Mouse (Mus musculus) thymus, postnatal 14 days (tissue): ENCODE measurements at regions not wholly inside any gene's neighbourhood (a gene's known extent, or its start where the extent isn't known, plus 50 kb on each side); places are given as distances from the start of the nearest gene placed in this dataset.

Experiments
- DNase-seq: peaks from one replicate; pipeline ENCODE4 v3.0.0; 2021

DNA sequence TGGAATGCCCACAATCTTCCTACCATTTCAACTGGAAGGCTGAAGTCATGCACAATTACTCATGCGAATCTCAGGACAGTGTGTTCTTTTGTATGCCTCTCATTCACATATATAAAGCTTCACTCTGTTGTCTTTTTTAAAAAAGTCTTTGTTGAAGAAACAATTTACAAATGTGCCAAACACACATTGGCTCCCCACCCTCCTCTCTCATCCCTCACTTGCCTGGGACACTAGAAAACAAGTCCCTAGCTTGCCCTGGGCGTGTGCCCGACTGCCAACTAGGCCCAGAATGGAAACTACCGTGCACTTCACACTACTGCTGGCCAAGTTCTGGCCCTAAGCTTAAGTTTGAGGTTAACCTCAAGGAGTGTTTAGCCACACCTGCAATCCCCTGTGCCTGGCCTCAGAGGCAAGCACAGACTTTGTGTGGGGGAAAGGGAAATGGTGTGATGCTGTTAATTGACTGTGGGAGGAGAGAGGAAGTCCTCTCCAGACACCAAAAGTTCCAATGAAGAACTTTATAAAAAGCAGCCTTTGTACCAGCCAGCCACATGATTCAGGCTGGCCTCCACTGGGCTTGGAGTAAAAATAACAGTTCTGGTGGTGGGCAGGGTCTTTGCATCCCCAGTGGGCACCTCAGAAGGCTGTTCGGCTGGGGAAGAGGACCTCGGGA, 70.2 kb upstream of the Picalm start:
- DNase-seq = peak; percentile 70

DNA sequence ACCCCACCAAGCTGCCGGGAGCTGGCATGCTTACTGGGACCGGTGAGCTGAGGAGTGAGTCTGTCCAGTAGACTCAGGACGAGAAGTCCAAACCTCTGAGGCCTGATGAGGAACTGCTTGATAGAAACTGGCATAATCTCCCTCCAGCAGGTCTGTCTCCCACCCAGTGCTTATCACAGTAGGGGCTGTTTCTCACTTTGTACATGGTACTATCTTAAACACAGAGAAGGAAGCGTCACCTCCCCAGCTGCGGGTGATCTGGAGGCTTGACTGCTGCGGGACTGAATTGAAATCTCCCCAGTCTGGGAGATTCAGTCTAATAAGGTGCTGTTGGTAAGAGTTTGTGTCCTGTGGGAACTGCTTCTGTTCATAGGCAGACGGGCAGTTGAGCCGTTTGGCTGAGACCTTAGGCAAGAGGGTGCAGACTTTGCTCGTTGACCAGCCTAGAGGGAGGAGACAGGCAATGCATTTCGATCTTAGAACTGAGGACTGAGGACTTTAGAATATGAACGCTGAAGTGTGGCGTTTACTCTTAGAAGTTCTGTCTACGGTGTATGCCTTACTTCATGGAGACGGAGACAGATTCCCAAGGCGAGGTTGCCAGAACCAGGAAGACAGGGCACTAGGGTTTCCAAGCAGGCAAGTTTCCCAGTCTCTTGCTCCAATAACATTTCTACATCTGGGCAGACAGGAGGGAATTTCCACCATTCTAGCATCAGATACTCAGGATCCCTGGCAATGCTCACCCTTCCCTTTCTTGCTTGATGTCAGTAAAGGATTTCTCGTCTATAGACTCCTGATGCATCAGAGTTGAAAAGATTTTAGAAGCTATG, 69.5 kb upstream of the Picalm start:
- DNase-seq = peak; percentile 49

DNA sequence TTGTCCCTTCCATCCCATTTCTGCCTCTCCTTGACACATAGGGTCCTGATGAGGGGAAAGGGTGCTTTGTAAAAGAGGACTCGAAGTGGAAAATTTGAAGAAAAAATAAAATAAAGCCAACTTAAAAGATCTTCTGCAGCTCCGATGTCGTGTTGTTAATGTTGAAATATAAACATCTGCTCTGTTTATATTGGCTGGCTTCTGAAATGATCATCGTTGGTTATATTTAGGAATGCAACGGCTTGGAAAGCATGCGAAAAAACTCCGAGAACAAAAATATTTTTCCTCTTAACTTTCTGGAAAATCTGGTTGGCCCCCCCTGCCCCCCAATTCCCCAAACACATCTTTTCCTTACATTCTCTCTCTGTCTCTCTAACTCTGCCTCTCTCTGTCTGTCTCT, 68.3 kb upstream of the Picalm start:
- DNase-seq = no peak

DNA sequence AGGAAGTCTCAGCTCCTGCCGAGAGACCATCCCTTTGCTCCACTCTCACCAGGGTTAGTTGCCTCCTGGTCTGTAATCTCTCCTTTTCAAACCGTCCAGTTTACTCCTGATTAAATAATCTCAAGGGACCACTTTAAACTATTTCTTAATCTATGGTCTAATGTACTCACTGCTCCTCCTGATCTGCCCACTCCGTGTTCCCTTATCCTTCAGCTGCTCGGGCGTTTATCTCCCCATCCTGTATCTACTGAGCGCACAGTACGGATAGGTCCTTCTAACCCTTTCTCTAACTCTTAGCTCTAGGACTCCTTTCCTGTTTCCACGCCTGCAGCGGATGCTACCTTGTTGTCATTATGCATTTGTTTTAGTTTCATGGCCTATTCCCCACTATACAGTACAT, 67.1 kb upstream of the Picalm start:
- no peak for DNase-seq

DNA sequence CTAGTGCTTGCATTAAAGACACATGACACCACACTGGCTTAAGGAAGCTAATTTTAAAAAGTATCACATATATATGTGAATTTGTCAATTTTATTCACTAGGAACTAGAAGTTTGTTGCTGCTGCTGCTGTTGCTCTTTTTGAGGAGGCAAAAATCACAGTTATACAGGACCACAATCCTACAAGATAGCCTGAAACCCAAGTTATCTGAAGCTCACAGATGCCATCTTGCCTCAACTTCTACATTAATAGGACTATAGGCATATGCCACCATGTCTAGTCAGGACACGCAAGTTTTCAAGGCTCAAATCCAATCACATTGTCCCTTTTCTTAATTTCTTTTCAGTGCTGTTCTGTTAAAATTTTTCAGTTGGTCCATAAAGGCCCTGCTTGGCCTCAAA, 65.8 kb upstream of the Picalm start:
- no peak for DNase-seq

DNA sequence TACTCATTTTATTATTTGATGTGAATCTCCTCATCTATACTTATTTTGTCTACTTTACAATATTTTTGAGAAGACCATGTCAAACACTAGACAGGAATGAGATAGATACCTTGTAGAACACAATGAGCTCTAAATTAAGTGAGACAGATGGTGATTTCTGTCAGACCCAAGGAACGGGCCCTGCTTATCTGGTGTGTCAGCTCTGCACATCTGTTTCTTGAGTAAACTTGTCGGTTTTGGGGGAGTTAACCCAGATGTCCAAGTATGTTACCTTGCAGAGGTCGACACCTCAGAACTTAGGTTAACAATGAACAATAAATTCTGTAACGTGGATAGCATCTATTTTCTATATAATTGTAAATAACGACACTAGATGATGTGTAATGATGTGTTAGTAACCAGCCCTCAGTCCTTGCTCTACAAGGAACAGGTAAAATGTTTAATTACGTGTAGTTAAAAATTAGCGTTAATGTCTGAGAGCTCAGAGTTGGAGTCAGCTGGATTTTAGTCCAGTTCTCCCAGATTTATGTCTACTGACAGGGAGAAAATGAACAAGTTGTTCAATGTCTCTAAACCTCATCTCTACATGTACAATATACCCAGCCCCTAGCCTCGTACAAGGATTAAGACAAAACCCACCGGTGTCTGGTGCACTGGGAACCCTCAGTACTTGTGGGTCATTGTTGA, 64.6 kb upstream of the Picalm start:
- DNase-seq = no peak

DNA sequence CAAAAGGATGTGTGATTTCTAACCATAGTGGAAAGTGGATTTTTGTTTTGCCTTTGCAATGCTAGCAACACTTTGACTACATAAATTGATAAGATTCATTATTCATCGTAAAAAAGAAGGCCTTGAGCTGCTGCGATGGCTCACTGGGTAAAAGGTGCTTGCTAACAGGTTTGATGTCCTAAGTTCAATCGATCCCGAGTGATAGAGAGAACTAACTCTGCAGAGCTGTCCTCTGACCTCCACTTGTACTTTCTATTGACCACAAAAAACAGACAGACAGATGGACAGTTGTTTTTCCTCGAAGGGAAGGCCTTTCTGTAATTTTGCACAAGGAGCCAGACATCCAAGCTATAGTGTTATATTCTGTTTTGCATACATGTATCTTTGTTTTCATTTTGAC, 63.7 kb upstream of the Picalm start:
- DNase-seq = no peak

DNA sequence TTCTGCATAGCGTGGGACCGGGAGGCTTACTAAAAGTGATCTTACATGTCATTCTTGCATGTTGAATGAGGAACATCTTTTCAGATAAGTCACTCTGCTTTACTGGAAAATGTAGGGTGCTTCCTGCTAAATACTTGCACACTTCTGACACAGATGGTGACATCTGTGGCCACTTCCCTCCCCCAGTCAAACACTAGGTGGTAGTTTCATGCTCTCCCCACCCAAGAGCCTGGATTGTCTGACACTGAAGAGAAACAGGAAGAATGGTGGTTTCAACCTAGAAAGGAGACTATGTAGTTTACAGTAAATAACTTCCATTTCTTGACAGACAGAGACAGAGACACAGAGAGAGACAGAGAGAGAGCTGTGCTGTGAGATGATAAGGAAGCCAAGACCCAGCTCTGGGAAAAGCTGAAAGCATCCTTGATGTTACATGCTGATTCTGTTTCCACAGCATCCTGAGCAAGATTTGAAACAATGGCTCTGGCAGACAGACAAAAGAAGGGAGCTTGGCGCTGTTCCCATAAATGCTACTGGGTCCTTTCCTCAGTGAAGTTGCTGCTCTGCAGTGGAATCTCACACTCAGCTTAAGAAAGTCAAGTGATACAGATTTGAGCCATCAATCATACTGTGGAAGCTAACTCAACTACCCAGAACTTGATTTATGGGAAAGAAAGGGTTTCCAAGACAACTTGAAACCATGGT, 61.9 kb upstream of the Picalm start:
- DNase-seq = peak; percentile 64

DNA sequence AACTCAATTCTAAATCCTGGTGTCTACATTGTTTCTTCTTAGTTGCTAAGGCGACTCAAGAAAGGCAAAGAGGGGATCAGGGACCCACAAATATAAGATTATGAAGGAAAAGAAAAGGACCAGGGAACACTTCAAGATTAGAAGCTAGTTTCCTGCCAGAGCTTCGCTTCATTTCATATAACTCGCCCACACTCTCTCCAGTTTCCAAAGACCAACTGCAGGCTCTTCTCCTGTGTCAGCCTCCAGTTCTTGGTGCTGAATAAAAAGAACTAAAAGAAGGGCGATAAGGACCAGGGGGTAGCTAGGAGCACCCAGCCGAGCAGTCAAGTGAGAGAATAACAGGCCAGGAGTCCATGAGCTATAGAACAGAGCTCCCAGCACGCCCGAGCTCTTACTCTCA, 59.7 kb upstream of the Picalm start:
- DNase-seq = no peak

DNA sequence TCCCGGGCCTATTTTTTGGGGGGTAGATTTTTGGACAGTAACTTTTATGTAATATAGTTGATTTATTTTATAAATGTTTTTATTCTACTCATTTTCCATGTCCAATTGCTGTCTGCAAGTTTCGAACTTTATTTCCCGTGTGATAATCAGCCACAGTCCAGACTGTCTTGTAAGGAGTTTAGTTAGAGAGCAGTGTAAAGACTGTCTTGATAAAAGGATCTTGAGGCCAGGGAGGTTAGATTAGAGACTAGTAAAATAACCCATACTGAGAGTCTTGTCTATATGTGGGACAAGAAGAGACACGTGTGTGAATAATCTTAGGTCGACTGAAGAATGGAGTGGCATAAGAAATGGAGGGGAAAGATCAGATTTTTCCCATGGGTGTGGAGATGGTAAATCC, 56.1 kb upstream of the Picalm start:
- DNase-seq = no peak

DNA sequence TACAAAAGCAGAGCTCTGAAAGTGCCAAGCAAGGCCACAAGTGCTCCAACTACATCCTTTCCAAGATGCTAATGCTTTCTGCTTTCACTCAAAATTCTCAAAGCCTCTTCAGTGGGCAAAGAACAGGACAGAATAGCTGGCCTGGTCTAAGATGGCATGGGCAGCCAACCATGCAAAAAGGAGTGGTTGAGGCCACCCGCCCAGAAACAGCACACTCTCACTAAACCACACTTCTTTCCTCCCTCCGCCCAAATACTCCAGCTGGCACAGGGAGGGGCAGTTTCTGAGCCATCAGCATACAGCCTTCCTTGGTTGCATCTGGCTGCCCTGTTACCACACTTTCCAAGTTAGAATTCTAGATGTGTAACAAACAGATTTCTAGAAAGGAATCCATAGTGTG, 55.4 kb upstream of the Picalm start:
- DNase-seq = no peak

DNA sequence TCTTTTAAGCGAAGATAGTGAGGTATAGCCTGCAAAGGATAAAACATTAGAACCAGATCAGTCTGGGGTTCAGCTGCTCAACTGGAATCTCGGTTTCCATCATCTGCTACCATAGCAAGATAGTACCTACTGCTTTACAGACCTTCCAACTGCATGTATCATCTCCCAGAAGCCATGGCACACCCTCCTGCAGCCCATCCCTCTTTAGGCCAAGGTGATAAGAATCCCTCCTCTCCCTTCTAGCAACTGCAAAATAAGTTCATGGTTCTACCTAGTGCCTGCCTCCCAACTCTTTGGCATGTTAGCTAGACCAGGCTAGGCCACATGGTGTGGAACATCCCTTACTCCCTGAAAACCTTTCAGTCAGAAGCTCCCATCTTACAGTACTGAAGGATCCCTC, 52.4 kb upstream of the Picalm start:
- no peak for DNase-seq

DNA sequence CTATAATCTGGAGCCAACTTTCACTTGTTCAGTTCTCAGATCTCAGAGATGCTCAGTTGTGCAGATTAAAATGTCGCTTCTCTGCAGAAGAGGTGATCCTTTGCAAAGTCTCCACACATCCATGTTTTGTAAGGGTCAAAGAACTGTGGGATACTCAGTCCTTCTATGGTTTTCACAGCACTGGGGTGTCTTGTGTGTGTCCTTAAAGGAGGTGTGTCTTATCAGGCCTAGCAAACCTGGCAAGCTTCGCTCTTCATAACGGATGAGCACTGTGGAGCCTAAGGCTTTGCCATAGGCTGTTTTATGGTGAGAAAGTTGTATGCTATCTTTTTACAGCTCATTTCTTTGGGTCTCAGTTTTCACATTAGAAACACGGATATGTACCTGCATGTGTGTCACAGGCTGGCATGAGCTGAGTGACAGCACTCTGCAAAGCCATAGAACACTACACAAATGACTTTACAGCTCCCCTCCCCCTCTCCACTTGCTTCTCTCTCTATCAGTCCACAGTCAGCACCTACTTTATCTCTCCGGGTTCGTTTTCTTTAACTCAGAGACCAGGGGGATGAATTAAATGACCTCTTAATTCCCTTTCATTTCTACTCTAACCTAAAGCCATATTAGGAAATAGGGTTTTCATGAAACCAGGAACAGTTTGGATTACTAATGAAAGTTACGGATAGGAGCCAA, 49.8 kb upstream of the Picalm start:
- no peak for DNase-seq
